Mouse (Mus musculus) intestine, embryonic 16.5 days (tissue): ENCODE data around the gene Dmrt3. TPM values are rescaled to one million over a fixed set of nuclear protein-coding genes. Genes with fewer than 3 reads are reported as not detected.

Experiments
- ATAC-seq: fragments of 200-750 bp; cut with Nextera tagmentation; 2 replicates; pipeline ENCODE4 v1.8.0; 2017; ENCODE audit warnings: moderate TSS enrichment, moderate library complexity
- H3K27ac ChIP-seq: fragments of 300-500 bp; sonication (generic); 2 replicates; pipeline ENCODE4 v1.5.1; 2014; ENCODE audit warnings: mild to moderate bottlenecking, low read length
- H3K27me3 ChIP-seq: fragments of 300-500 bp; sonication (generic); replicated peaks from 2 replicates; pipeline ENCODE4 v1.6.1; 2014; ENCODE audit warnings: low read length, control low read depth, mixed read lengths; ENCODE audit not compliant: control insufficient read depth, insufficient read depth
- H3K36me3 ChIP-seq: fragments of 300-500 bp; sonication (generic); 2 replicates; pipeline ENCODE4 v1.6.1; 2014; ENCODE audit warnings: low read length, control low read depth; ENCODE audit not compliant: control insufficient read depth, insufficient read depth
- H3K4me1 ChIP-seq: fragments of 300-500 bp; sonication (generic); 2 replicates; pipeline ENCODE4 v1.6.1; 2014; ENCODE audit warnings: low read length, control low read depth, mixed read lengths; ENCODE audit not compliant: control insufficient read depth, insufficient read depth
- H3K4me2 ChIP-seq: fragments of 300-500 bp; sonication (generic); 2 replicates; pipeline ENCODE4 v1.6.1; 2014; ENCODE audit warnings: low read depth, low read length, control low read depth
- H3K4me3 ChIP-seq: fragments of 300-500 bp; sonication (generic); 2 replicates; pipeline ENCODE4 v1.5.1; 2014; ENCODE audit warnings: mild to moderate bottlenecking, low read length
- H3K9ac ChIP-seq: fragments of 300-500 bp; sonication (generic); 2 replicates; pipeline ENCODE4 v1.6.1; 2014; ENCODE audit warnings: low read depth, low read length
- H3K9me3 ChIP-seq: fragments of 300-500 bp; sonication (generic); 2 replicates; pipeline ENCODE4 v1.6.1; 2016; ENCODE audit warnings: low read length, control low read depth; ENCODE audit not compliant: control insufficient read depth
- WGBS: fragments of 180-500 bp; shearing (Covaris S2); extraction: QIAGEN DNeasy Blood & Tissue Kit; methylation state at CpG from one replicate; pipeline ENCODE4 v1.1.7; 2014; 5-methylcytosine and 5-hydroxymethylcytosine counted together
- polyA plus RNA-seq: library from polyadenylated mRNA; unstranded; fragments of >200 nt; fragmentation: Nextera tagmentation; extraction: Ambion mirVana; gene quantifications from 2 replicates; pipeline ENCODE4 v1.2.1, GENCODE M21; 2015

Dmrt3 gene
- polyA plus RNA-seq, 1 experiment from 2014 or later, result 0.15 TPM

DNA sequence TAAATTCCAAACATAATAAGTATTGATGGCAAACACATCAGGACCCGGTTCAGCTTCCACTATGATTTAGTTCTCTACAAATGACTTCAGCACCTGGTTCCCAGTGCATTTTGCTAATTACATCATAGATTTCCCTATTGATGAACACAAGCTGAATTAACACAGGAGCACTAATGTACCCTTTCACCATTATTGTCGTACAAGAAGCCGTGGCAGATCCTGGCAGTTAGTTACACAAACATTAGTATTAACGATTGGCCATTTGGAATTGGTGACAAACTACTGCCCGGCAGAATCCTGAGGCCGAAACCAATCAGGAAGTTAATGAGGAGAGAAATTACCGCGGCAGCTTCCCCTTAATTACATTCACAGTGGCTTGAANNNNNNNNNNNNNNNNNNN, 8.1 kb upstream of the Dmrt3 start:
- Histone ChIP-seq H3K4me2 (no peak overlapping the region), H3K36me3 (no peaks in the 10 kb centered on the region), H3K27ac (no peak overlapping the region), H3K9me3 (no peaks in the 10 kb centered on the region), H3K27me3 (peaks cover 76% of the 10 kb centered on the region), H3K9ac (no peak overlapping the region), H3K4me1 (peaks cover 8% of the 10 kb centered on the region), H3K4me3 (no peak overlapping the region)
- ATAC-seq, result no peak
- 11% methylated on average over 8 of the region's 8 CpGs for WGBS

DNA sequence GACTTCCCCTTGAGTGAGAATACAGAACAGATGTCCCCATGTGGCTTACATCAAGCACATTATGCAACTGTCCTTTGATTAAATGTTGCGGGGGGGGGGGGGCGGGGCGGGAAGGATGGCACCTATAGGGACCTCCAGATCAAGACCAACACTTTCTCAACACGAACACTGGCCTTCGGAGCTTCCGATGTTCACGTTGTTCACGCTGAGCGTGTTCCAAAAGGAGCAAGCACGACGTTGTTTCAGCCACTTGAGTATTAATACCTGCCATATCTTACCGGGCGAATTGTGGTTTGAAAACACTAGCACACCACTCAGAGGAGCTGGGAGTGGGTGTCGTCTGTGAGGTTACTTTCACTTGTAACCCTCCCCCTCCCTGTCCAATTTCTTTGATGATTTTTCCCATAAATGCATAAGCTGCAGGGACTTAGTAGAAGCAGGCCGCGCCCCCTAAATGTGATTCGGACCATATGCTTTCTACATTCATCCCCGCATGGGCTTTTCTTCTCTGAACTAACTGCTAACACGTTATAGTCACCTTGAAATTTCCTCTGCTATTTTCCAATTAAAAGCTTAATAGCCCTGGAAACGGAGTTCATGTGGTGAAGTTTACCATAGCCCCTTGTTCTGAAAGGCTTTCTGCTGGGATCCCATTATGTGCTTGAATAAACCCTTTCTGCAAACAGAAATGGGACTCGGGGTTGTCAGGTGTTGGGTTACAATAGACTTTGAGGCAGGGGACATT, 2.5 kb upstream of the Dmrt3 start:
- Histone ChIP-seq H3K36me3 (no peaks in the 10 kb centered on the region), H3K27me3 (peaks cover 86% of the 10 kb centered on the region), H3K9ac (no peak overlapping the region), H3K9me3 (no peaks in the 10 kb centered on the region), H3K4me3 (no peak overlapping the region), H3K4me1 (peaks cover 23% of the 10 kb centered on the region), H3K27ac (no peak overlapping the region), H3K4me2 (no peak overlapping the region)
- 1% methylated on average over 21 of the region's 21 CpGs for WGBS
- ATAC-seq, result no peak

DNA sequence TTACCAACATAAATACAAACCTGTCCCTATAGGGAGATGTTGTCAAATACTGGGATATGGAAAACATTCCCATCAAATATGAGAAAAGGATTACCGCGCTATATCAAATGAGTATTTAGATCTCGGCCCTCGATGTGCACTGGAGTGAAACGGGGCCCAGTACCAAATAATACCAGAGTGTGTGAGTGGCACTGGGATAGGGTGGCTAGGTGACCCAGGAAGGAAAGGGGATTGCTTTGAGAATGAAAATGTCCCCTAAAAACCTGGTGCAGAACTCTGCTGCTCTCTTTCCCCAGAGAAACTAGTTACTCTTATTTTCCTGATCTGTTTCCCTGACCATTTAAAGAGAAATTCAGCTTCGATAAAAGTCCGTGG, 1.9 kb upstream of the Dmrt3 start:
- H3K36me3 ChIP-seq, result no peaks in the 10 kb centered on the region
- no peak overlapping the region for H3K4me2 ChIP-seq
- WGBS, result 3% methylated on average over 7 of the region's 7 CpGs
- no peaks in the 10 kb centered on the region for H3K9me3 ChIP-seq
- peaks cover 23% of the 10 kb centered on the region for H3K4me1 ChIP-seq
- peaks cover 86% of the 10 kb centered on the region for H3K27me3 ChIP-seq
- H3K27ac ChIP-seq, result no peak overlapping the region
- no peak overlapping the region for H3K4me3 ChIP-seq
- no peak overlapping the region for H3K9ac ChIP-seq
- ATAC-seq, result no peak

DNA sequence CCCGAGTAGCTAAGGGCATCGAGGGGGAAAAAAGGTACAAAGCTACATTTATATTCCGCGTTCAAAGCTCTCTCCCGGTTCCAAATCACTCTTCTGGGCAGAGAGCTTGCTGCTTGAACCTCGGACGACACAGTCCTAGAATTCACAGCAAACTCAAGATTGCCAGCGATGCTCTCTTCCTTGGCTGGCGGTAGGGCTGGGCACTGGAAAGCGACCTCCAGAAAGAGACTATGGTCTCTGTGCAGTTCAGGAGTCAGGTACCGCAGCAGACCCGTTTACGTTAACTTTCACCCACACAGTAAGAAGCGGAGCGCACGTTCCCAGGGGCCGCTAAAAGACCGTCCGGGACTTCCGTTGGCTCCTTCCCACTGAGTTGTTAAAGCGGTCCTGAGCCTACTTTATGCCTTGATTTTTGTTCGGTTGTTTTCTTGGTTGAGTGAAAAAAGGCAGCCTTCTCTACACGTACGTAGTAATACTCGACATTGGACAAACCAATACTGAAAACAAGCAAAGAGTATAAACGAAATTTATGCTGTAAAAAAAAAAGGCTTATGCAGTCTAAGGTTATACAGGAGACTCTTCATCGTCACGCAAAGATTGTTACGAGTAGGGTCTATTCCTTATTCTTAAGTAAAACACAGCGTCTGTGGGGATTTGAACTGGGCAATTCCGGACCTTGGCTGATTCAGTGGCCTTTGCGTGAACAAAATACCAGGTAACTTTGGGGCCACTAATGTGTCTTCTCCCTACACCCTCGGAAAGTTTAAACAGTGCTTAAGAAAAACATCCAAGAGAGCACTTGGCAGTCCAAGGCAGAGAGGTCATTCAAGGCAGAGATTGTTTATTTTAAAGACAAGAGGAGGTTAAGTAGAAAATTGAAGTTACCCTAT, 895 bp upstream of the Dmrt3 start:
- Histone ChIP-seq H3K27ac (no peak overlapping the region), H3K36me3 (no peaks in the 10 kb centered on the region), H3K9me3 (no peaks in the 10 kb centered on the region), H3K4me2 (no peak overlapping the region), H3K4me3 (no peak overlapping the region), H3K9ac (no peak overlapping the region), H3K4me1 (peaks cover 23% of the 10 kb centered on the region), H3K27me3 (peaks cover 88% of the 10 kb centered on the region)
- 1% methylated on average over 33 of the region's 33 CpGs for WGBS
- ATAC-seq, result no peak

DNA sequence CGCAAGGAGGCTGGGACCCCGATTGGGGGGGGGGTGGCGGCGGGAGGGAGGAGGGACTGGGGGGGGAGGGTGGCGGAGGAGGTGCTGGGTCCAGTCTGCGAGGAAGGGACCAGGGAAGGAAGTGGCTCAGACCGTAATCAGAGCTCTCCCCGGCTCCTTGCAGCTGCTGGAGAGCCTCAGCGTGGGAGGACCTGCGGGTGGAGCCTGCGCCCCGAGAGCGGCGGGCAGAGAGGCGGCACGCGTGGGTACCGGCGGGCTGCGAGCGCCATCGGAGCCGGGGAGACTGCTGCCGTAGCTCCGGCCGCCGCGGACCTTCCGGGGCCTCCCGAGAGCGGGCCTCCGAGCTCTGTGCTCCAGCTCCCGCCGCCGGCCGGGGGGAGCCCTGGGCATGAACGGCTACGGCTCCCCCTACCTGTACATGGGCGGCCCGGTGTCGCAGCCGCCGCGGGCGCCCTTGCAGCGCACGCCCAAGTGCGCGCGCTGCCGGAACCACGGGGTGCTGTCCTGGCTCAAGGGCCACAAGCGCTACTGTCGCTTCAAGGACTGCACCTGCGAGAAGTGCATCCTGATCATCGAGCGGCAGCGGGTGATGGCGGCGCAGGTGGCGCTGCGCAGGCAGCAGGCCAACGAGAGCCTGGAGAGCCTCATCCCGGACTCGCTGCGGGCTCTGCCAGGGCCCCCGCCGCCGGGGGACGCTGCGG, 460 bp downstream of the Dmrt3 start:
- H3K4me2 ChIP-seq, result peak overlapping the region; percentile 61
- H3K4me1 ChIP-seq, result peaks cover 23% of the 10 kb centered on the region
- H3K9me3 ChIP-seq, result no peaks in the 10 kb centered on the region
- no peaks in the 10 kb centered on the region for H3K36me3 ChIP-seq
- no peak overlapping the region for H3K27ac ChIP-seq
- peak overlapping the region; percentile 4; the same call in 1 of the 2 replicates for H3K9ac ChIP-seq
- H3K4me3 ChIP-seq, result peak overlapping the region; percentile 45
- under 1% methylated on average over 66 of the region's 71 CpGs for WGBS
- peak; percentile 68 for ATAC-seq
- peaks cover 87% of the 10 kb centered on the region for H3K27me3 ChIP-seq

DNA sequence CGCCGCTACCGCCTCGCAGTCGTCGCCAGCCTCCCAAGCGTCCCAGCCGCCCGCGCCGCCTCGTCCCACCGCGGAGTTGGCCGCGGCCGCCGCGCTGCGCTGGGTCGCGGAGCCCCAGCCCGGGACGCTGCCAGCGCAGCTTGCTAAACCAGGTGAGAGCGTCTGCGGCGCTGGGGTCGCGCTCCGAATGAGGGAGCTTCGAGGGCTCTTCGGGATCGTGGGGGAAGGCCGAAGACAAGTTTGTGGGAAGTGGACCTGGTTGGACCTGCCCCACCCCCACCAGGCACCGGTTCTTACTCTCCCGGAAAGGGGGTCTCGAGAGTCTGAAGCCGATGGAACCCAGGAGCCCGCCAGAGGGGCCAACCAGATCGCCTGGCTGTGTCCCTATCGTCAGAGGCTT, 1.0 kb downstream of the Dmrt3 start:
- Histone ChIP-seq H3K4me1 (peaks cover 18% of the 10 kb centered on the region), H3K27ac (no peak overlapping the region), H3K9me3 (no peaks in the 10 kb centered on the region), H3K4me2 (peak overlapping the region; percentile 61), H3K27me3 (peaks cover 83% of the 10 kb centered on the region), H3K9ac (peak overlapping the region; percentile 4; the same call in 1 of the 2 replicates), H3K4me3 (peak overlapping the region; percentile 45), H3K36me3 (no peaks in the 10 kb centered on the region)
- 0% methylated on average over 42 of the region's 42 CpGs for WGBS
- no peak for ATAC-seq

DNA sequence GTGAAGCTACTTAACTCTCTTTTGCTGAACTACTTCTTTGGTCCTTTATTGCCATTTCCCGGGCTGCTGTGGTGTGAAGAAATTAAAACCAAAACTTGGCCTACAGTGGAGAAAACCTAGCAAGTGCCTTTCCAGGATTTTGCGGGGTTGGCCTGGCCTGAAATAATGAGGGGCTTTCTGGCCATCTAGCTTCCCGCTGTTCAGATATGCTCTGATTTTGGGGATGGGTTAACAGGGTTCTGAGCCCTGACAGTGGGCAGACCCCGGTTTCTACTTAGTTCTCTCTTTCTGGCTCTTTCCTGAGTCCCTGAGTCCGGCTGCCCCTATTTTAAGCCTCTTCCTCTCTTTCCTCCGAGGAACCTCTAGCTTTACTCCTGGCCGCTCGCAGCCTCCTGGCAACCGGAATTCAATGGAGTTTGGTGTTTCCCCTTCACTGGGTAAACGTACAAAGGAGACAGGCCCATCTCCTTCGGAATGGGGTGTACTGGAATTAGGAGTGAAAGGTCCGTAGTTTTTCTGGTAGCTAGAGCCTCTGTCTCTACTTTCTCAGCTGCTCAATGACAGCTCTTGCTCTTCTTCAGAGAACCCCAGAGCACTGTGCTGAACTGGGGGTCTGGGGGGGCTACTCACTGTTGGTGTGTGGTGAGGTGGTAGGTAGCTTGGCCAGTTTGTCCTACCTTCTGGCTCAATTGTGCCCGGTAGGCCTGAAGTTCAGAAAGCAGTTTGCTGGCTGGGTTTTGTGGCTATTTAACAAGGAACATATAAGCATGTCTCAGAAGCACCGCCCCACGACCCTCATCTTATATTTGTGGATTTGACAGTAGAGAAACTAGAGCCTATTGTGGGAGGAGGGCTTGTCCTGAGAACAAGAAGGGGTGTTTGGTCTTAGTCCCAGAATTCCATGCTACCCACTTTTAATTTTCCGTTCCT, 2.0 kb downstream of the Dmrt3 start:
- H3K4me3 ChIP-seq, result no peak overlapping the region
- no peak for ATAC-seq
- no peaks in the 10 kb centered on the region for H3K9me3 ChIP-seq
- H3K27me3 ChIP-seq, result peaks cover 80% of the 10 kb centered on the region
- H3K4me1 ChIP-seq, result peaks cover 16% of the 10 kb centered on the region
- H3K4me2 ChIP-seq, result no peak overlapping the region
- H3K36me3 ChIP-seq, result no peaks in the 10 kb centered on the region
- H3K27ac ChIP-seq, result no peak overlapping the region
- WGBS, result 9% methylated on average over 16 of the region's 16 CpGs
- H3K9ac ChIP-seq, result no peak overlapping the region

DNA sequence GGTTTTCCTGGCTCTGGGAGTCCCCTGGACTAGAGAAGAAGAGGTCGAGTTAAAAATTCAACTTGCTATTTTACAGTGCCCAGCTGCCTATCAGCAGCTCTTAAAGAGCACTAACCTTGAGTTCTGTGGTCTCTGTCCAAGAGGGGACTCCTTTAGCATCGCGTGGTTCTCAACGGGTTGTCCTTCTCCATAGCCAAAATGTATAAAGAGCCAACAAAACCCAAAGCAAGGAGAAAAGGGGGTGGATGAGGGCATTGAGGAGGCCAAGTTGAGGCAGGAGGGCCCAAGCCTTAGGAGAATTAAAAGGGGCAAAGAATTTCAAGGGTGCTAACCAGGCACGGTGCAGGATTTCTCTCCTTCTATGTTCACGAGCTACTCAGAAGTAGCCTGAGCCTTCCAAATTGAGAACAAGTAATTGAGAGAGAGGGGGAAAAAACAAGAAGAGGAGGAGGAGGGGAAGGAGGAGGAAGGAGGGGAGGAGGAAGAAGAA, 2.8 kb downstream of the Dmrt3 start:
- Histone ChIP-seq H3K4me1 (peaks cover 16% of the 10 kb centered on the region), H3K27ac (no peak overlapping the region), H3K9me3 (no peaks in the 10 kb centered on the region), H3K9ac (no peak overlapping the region), H3K27me3 (peaks cover 73% of the 10 kb centered on the region), H3K36me3 (no peaks in the 10 kb centered on the region), H3K4me2 (no peak overlapping the region), H3K4me3 (no peak overlapping the region)
- no peak for ATAC-seq
- 4% methylated on average over 6 of the region's 6 CpGs for WGBS
